Mouse (Mus musculus): ENCODE results near the gene Arid4b. TPM values are rescaled to one million over a fixed set of nuclear protein-coding genes. Genes with fewer than 3 reads are reported as not detected.
"Not testable (repeated sequence)": the region's sequence is repeated elsewhere in the genome, so short reads cannot be mapped to it uniquely, and the experiment has no call there.

Gene Arid4b
- polyA plus RNA-seq (2015; fragmentation: Nextera tagmentation; extraction: Ambion mirVana) = 76.0 and 76.3 TPM in 2 replicates

DNA sequence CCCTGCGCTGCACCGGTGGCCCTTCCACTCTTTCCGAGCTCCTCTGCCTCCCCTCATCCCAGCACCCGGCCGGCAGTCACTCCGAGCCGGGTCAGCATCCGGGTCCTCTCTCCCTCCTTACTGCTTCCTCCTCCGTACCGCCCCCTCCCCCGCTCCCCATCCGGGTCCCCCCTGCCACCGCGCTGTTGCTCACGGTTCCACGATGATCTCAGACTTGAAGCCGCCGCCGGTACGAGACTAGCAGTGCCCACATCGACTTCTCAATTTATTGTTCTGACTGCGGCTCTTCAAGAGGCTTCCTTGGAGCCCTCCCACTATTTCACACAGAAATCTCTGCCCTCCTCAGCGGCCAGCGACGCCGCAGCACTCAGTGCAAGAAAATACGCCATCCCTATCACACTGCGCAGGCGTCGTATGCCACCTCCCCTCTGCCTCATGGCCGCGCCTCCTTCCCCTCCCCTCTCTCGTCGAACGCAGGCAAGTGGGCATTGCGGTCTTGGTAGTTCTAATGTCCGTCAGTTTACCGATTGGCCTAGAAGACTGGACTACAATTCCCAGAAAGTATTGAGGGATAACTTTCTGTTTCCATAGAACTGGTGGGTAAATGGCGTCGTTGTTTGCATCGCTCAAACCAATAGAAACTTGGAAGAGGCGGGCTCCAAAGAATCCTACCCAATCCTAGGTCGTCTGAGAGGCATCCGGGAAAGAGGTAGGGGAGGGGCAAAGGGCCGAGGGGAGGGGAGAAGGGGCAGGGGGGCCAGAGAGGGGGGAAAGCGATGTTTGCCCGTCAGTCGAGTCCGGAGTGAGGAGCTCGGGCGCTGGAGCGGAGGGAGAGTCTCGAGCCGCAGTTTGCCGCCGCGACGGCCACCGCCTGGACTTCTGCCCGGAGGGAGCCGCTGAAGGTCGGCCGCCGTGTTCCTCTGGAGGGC, at the start of gene Arid4b, which contains the start of gene Ggps1:
Gene Arid4b, plus strand, starts transcription at position 220 of the 929 bp plus-strand sequence.
Gene Ggps1, minus strand, starts transcription at position 476 of the 929 bp plus-strand sequence.
- Histone ChIP-seq H3K4me3 (replicated peaks) (peak within 1 kb of the TSS; percentile 85), H3K27me3 (no peaks in the 10 kb centered on the region), H3K4me2 (replicated peaks) (peak within 1 kb of the TSS; percentile 63), H3K9me3 (replicated peaks) (no peaks in the 10 kb centered on the region), H3K36me3 (peaks cover 3% of the 10 kb centered on the region; the same call in 1 of the 2 replicates), H3K4me1 (peaks cover 18% of the 10 kb centered on the region), H3K9ac (peak within 1 kb of the TSS; percentile 96), H3K27ac (replicated peaks) (peak within 1 kb of the TSS; percentile 98)
- peak; percentile 99 for ATAC-seq (ENCODE audit: insufficient number of reproducible peaks, low FRiP score, low TSS enrichment, low read depth)
- WGBS = under 1% methylated on average over 63 of the region's 64 CpGs

DNA sequence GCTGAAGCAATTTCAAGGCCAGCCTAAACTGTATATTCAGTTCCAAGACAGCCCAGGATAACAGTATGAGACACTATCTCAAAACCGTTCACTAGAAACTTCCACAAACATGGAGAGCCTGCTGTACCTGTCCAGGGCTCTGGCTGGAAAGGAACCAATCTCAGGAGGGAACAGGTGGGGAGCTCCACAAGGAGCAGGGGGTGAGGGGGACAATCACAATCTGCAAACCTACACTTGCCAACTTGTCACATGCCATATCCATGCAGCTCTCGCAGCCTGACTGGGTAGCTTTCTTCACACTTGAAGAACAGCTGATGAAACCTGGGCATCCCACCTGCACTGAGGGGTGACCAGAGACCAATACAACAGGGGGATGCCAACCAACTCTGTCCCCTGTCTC, 49.0 kb upstream of the Arid4b start:
- H3K36me3 ChIP-seq = peaks cover 45% of the 10 kb centered on the region

GRCm38 (mm10) chr13:14014540-14014939, 48.5 kb upstream of the Arid4b start:
- Histone ChIP-seq H3K9me3 (replicated peaks) (no peaks in the 10 kb centered on the region), H3K27ac (replicated peaks) (no peak overlapping the region), H3K27me3 (no peaks in the 10 kb centered on the region), H3K4me1 (no peaks in the 10 kb centered on the region), H3K9ac (no peak overlapping the region), H3K4me2 (replicated peaks) (no peak overlapping the region), H3K4me3 (replicated peaks) (no peak overlapping the region), H3K36me3 (peaks cover 46% of the 10 kb centered on the region)
- WGBS = 85% methylated on average over 4 of the region's 4 CpGs
- no peak for ATAC-seq (ENCODE audit: insufficient number of reproducible peaks, low FRiP score, low TSS enrichment, low read depth)

More for the DNA sequence above, 49.0 kb upstream of the Arid4b start:
- no peaks in the 10 kb centered on the region for H3K4me1 ChIP-seq
- H3K4me2 ChIP-seq (replicated peaks) = no peak overlapping the region
- H3K9me3 ChIP-seq (replicated peaks) = no peaks in the 10 kb centered on the region
- H3K9ac ChIP-seq = no peak overlapping the region
- WGBS = 92% methylated on average over 2 of the region's 2 CpGs
- no peak overlapping the region for H3K4me3 ChIP-seq (replicated peaks)
- ATAC-seq (ENCODE audit: insufficient number of reproducible peaks, low FRiP score, low TSS enrichment, low read depth) = no peak
- H3K27ac ChIP-seq (replicated peaks) = no peak overlapping the region
- H3K27me3 ChIP-seq = no peaks in the 10 kb centered on the region

- H3K27ac ChIP-seq (replicated peaks) = no peak overlapping the region
- WGBS = 84% methylated on average over 6 of the region's 6 CpGs
- no peak overlapping the region for H3K9ac ChIP-seq
- H3K4me1 ChIP-seq = no peaks in the 10 kb centered on the region
- H3K4me2 ChIP-seq (replicated peaks) = no peak overlapping the region
- H3K27me3 ChIP-seq = no peaks in the 10 kb centered on the region
- H3K9me3 ChIP-seq (replicated peaks) = no peaks in the 10 kb centered on the region
- peaks cover 49% of the 10 kb centered on the region for H3K36me3 ChIP-seq
- ATAC-seq (ENCODE audit: insufficient number of reproducible peaks, low FRiP score, low TSS enrichment, low read depth) = no peak
- H3K4me3 ChIP-seq (replicated peaks) = no peak overlapping the region
Measured at GRCm38 (mm10) chr13:14015609-14016008, 47.4 kb upstream of the Arid4b start.

GRCm38 (mm10) chr13:14018283-14018682, 44.7 kb upstream of the Arid4b start:
- no peak for ATAC-seq (ENCODE audit: insufficient number of reproducible peaks, low FRiP score, low TSS enrichment, low read depth)
- Histone ChIP-seq H3K4me1 (no peaks in the 10 kb centered on the region), H3K36me3 (peaks cover 30% of the 10 kb centered on the region)

GRCm38 (mm10) chr13:14018852-14019251, 44.2 kb upstream of the Arid4b start:
- H3K27ac ChIP-seq (replicated peaks) = no peak overlapping the region
- H3K4me2 ChIP-seq (replicated peaks) = no peak overlapping the region
- no peak overlapping the region for H3K4me3 ChIP-seq (replicated peaks)
- no peaks in the 10 kb centered on the region for H3K9me3 ChIP-seq (replicated peaks)
- H3K36me3 ChIP-seq = peaks cover 27% of the 10 kb centered on the region
- 93% methylated on average over 3 of the region's 3 CpGs for WGBS
- H3K9ac ChIP-seq = no peak overlapping the region
- H3K4me1 ChIP-seq = no peaks in the 10 kb centered on the region
- no peak for ATAC-seq (ENCODE audit: insufficient number of reproducible peaks, low FRiP score, low TSS enrichment, low read depth)
- H3K27me3 ChIP-seq = no peaks in the 10 kb centered on the region

More at GRCm38 (mm10) chr13:14018283-14018682, 44.7 kb upstream of the Arid4b start:
- Histone ChIP-seq H3K9ac (no peak overlapping the region), H3K4me3 (replicated peaks) (no peak overlapping the region), H3K27ac (replicated peaks) (no peak overlapping the region), H3K4me2 (replicated peaks) (no peak overlapping the region), H3K27me3 (no peaks in the 10 kb centered on the region), H3K9me3 (replicated peaks) (no peaks in the 10 kb centered on the region)

DNA sequence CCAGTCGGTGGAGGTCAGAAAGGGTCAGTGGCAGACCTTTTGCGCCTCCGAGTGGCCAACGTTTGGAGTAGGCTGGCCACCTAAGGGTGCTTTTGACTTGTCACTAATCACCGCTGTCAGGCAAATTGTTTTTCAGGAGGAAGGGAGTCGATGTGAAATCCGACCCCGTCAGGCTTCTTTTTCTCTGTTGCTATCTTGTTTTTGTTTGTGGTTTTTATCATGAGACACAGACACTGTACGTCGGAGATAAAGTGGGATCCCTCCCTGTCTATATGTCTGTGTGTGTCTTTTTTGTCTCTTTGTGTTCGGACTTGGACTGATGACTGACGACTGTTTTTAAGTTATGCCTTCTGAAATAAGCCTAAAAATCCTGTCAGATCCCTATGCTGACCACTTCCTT, 41.6 kb upstream of the Arid4b start:
- 70% methylated on average over 10 of the region's 12 CpGs for WGBS
- H3K27me3 ChIP-seq; H3K4me1 ChIP-seq; ATAC-seq (ENCODE audit: insufficient number of reproducible peaks, low FRiP score, low TSS enrichment, low read depth); H3K4me3 ChIP-seq (replicated peaks); H3K9ac ChIP-seq; H3K9me3 ChIP-seq (replicated peaks); H3K27ac ChIP-seq (replicated peaks); H3K4me2 ChIP-seq (replicated peaks): not testable (repeated sequence)
- peaks cover 22% of the 10 kb centered on the region for H3K36me3 ChIP-seq

DNA sequence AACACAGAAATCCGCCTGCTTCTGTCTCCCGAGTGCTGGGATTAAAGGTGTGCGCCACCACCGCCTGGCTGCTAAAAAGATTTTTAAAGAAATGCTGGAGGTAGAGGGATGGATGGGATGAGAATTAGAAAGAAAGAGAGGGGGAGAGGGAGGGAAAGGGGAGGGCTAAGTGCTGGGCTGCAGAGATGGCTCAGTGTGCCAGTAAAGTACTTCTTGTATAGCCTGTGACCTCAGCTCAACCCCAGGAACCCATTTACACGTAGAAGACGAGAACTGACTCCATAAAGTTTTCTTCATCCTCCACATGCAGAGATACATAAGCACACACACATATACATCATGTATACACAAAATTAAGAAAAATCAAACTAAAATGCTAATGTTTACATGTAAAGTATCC, 37.5 kb upstream of the Arid4b start:
- Histone ChIP-seq H3K36me3 (peaks cover 21% of the 10 kb centered on the region; the same call in 1 of the 2 replicates), H3K4me3 (replicated peaks) (no peak overlapping the region), H3K9ac (no peak overlapping the region), H3K27ac (replicated peaks) (no peak overlapping the region), H3K9me3 (replicated peaks) (no peaks in the 10 kb centered on the region), H3K4me1 (no peaks in the 10 kb centered on the region), H3K4me2 (replicated peaks) (no peak overlapping the region), H3K27me3 (no peaks in the 10 kb centered on the region)
- ATAC-seq (ENCODE audit: insufficient number of reproducible peaks, low FRiP score, low TSS enrichment, low read depth) = no peak
- 94% methylated on average over 6 of the region's 6 CpGs for WGBS

DNA sequence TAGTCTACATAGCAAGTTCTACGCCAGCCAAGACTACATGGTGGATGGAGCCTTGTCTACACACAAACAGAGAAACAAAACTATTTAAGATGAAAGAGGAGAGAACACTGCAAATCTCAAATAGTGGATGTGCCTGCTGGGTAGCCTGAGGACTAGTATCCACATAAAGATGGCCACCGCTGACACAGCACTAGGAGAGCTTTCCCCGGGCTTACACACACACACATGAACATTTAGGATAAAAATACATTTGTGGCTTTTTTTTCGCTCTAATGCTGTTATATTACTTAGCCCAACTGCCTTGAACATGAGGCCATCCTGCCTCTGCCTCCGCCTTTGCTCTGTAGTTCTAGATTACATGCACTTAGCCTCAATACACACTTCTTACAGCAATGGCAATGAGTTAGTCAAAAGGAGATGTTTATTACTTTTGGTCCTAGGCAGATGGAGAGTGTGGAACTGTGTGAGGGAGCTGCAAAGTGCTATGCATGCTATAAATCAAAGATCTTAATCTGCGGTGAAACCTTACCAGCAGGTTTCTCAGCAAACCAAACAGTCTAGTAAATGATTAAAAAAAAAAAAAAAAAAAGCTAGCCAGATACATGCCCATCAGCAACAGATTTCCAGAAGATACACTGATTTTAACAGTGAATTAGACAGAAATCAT, 36.7 kb upstream of the Arid4b start:
- 92% methylated on average over 6 of the region's 6 CpGs for WGBS
- ATAC-seq (ENCODE audit: insufficient number of reproducible peaks, low FRiP score, low TSS enrichment, low read depth) = no peak
- Histone ChIP-seq H3K4me2 (replicated peaks) (no peak overlapping the region), H3K27ac (replicated peaks) (no peak overlapping the region), H3K4me1 (no peaks in the 10 kb centered on the region), H3K9ac (no peak overlapping the region), H3K9me3 (replicated peaks) (no peaks in the 10 kb centered on the region), H3K27me3 (no peaks in the 10 kb centered on the region), H3K36me3 (peaks cover 21% of the 10 kb centered on the region; the same call in 1 of the 2 replicates), H3K4me3 (replicated peaks) (no peak overlapping the region)

- ATAC-seq (ENCODE audit: insufficient number of reproducible peaks, low FRiP score, low TSS enrichment, low read depth) = no peak
- Histone ChIP-seq H3K36me3 (peaks cover 6% of the 10 kb centered on the region; the same call in 1 of the 2 replicates), H3K4me3 (replicated peaks) (no peak overlapping the region), H3K27me3 (no peaks in the 10 kb centered on the region), H3K9ac (no peak overlapping the region), H3K27ac (replicated peaks) (no peak overlapping the region), H3K4me2 (replicated peaks) (no peak overlapping the region), H3K4me1 (peaks cover 2% of the 10 kb centered on the region; the same call in 1 of the 2 replicates), H3K9me3 (replicated peaks) (no peaks in the 10 kb centered on the region)
- 85% methylated on average over 5 of the region's 5 CpGs for WGBS
Measured at GRCm38 (mm10) chr13:14033309-14034072, 29.5 kb upstream of the Arid4b start.

DNA sequence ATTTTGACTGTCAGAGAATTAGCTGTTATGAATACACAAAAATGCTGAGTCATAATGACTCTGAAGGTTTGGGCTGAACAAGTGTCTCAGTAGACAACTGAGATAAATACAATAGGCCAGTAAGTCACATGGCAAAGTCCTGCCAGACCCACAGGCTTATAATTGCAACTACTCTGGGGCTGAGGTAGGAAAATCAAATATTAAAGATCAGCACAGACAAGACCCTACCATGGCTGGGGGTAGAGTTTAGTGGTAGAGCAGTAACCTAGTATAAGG, 29.0 kb upstream of the Arid4b start:
- no peak overlapping the region for H3K27ac ChIP-seq (replicated peaks)
- no peak overlapping the region for H3K4me2 ChIP-seq (replicated peaks)
- no peak overlapping the region for H3K9ac ChIP-seq
- no peaks in the 10 kb centered on the region for H3K27me3 ChIP-seq
- no peaks in the 10 kb centered on the region for H3K9me3 ChIP-seq (replicated peaks)
- H3K36me3 ChIP-seq = peaks cover 3% of the 10 kb centered on the region; the same call in 1 of the 2 replicates
- H3K4me3 ChIP-seq (replicated peaks) = no peak overlapping the region
- no peak for ATAC-seq (ENCODE audit: insufficient number of reproducible peaks, low FRiP score, low TSS enrichment, low read depth)
- peaks cover 8% of the 10 kb centered on the region; the same call in 1 of the 2 replicates for H3K4me1 ChIP-seq
